Mouse (Mus musculus) ES-E14 (cell line): ENCODE data around the gene Gm6525. TPM values are rescaled to one million over a fixed set of nuclear protein-coding genes. Genes with fewer than 3 reads are reported as not detected.

Experiments
- DNase-seq: peaks from one replicate; pipeline ENCODE4 v3.0.0-alpha.2; 2013; ENCODE audit warnings: low read depth, low spot score
- H3K27ac ChIP-seq: 2 replicates; pipeline ENCODE4 v1.5.1; 2012; ENCODE audit warnings: low read depth, mild to moderate bottlenecking, low read length, moderate library complexity, mixed read lengths; ENCODE audit not compliant: poor library complexity, insufficient read depth, severe bottlenecking
- H3K36me3 ChIP-seq: 2 replicates; pipeline ENCODE4 v1.6.1; 2012; ENCODE audit warnings: mild to moderate bottlenecking, low read length, moderate library complexity, mixed read lengths; ENCODE audit not compliant: control insufficient read depth, poor library complexity, insufficient read depth, severe bottlenecking
- H3K4me1 ChIP-seq, 2 experiments: fragments of 150-350 bp in 1 of 2; sonication (generic) in 1 of 2; 2 replicates each; pipeline ENCODE4 v1.6.1; 2012; ENCODE audit warnings: low read length in 2 of 2, mild to moderate bottlenecking in 1 of 2, mixed read lengths in 1 of 2; ENCODE audit not compliant: control insufficient read depth in 2 of 2, insufficient read depth in 2 of 2, poor library complexity in 1 of 2
- H3K4me3 ChIP-seq, 2 experiments: fragments of 150-350 bp in 1 of 2; sonication (generic) in 1 of 2; 2 replicates each; pipeline ENCODE4 v1.5.1; 2012; ENCODE audit warnings: low read length in 2 of 2, low read depth in 1 of 2, mild to moderate bottlenecking in 1 of 2, mixed read lengths in 1 of 2; ENCODE audit not compliant: insufficient read depth in 1 of 2, poor library complexity in 1 of 2, severe bottlenecking in 1 of 2
- H3K9ac ChIP-seq: 2 replicates; pipeline ENCODE4 v1.6.1; 2012; ENCODE audit warnings: low read depth, mild to moderate bottlenecking, low read length, mixed read lengths; ENCODE audit not compliant: poor library complexity, insufficient read depth, severe bottlenecking
- H3K9me3 ChIP-seq: fragments of 150-350 bp; sonication (generic); 2 replicates; pipeline ENCODE4 v1.6.1; 2012; ENCODE audit warnings: low read depth, mild to moderate bottlenecking, low read length; ENCODE audit not compliant: control insufficient read depth, insufficient read depth
- CHD2 ChIP-seq: IDR thresholded peaks from 2 replicates; pipeline ENCODE4 v1.6.1; 2014; ENCODE audit warnings: mild to moderate bottlenecking, low read depth, low read length, inconsistent platforms
- HCFC1 ChIP-seq: IDR thresholded peaks from 2 replicates; pipeline ENCODE4 v1.6.1; 2012; ENCODE audit warnings: low read length, inconsistent platforms, borderline replicate concordance; ENCODE audit not compliant: insufficient read depth
- MAFK ChIP-seq: IDR thresholded peaks from 2 replicates; pipeline ENCODE4 v1.6.1; 2014; ENCODE audit warnings: mild to moderate bottlenecking, low read depth, low read length, inconsistent platforms; ENCODE audit not compliant: insufficient read depth
- ZC3H11A ChIP-seq: IDR thresholded peaks from 2 replicates; pipeline ENCODE4 v1.6.1; 2012; ENCODE audit warnings: low read depth, mild to moderate bottlenecking, inconsistent platforms, low read length, borderline replicate concordance
- ZNF384 ChIP-seq: IDR thresholded peaks from 2 replicates; pipeline ENCODE4 v1.6.1; 2012; ENCODE audit warnings: low read depth, low read length, inconsistent platforms
- in situ Hi-C, 2 experiments: fragments of 600-800 bp; cut with MboI; formaldehyde crosslinking; loops; one replicate each; pipeline ENCODE4 v1.15.1; 2025; ENCODE audit warnings: low sequenced_read_pairs in 2 of 2, inconsistent platforms in 1 of 2; ENCODE audit not compliant: unreplicated experiment in 2 of 2
- total RNA-seq: library from RNA; depleted of rRNA; stranded (reverse); fragments of 300-350 nt; gene quantifications from 2 replicates; pipeline ENCODE4 v1.2.3, GENCODE M21; 2012

Gm6525 gene
- total RNA-seq, 1 experiment: 0.27 TPM

- DNase-seq: no peak
- in situ Hi-C loops: no loop called here
- Histone ChIP-seq H3K27ac (no peak overlapping the region), H3K9me3 (no peaks in the 10 kb centered on the region), H3K4me3 (no peak overlapping the region), H3K36me3 (no peaks in the 10 kb centered on the region), H3K9ac (no peak overlapping the region), H3K4me1 (peaks cover 2 to 6% of the 10 kb centered on the region in 2 experiments; a peak in 3 of 4 replicates)
- TF ChIP-seq ZNF384 (no peak), CHD2 (no peak), ZC3H11A (no peak)
Measured at GRCm38 (mm10) chr3:84214501-84214900, 40.6 kb downstream of the Gm6525 start.

GRCm38 (mm10) chr3:84215253-84215652 lies 41.3 kb downstream of the Gm6525 start:
- Histone ChIP-seq H3K9me3 (no peaks in the 10 kb centered on the region), H3K9ac (no peak overlapping the region), H3K4me1 (peaks cover 2 to 8% of the 10 kb centered on the region in 2 experiments; a peak in 3 of 4 replicates), H3K27ac (no peak overlapping the region), H3K4me3 (no peak overlapping the region), H3K36me3 (no peaks in the 10 kb centered on the region)
- in situ Hi-C loops: loop anchor here in 1 of 2 experiments (5.0 kb wide), 1 partner anchor 33 kb away; no protein-coding TSS in a partner anchor
- no peak for DNase-seq
- TF ChIP-seq CHD2: no peak
- no peak for TF ChIP-seq ZC3H11A
- no peak for TF ChIP-seq HCFC1
- TF ChIP-seq ZNF384: no peak
- TF ChIP-seq MAFK: no peak

GRCm38 (mm10) chr3:84215743-84216360 lies 41.9 kb downstream of the Gm6525 start:
- Histone ChIP-seq H3K9ac (no peak overlapping the region), H3K27ac (no peak overlapping the region), H3K4me1 (peaks cover 2 to 8% of the 10 kb centered on the region in 2 experiments; a peak in 3 of 4 replicates), H3K4me3 (no peak overlapping the region), H3K9me3 (no peaks in the 10 kb centered on the region), H3K36me3 (no peaks in the 10 kb centered on the region)
- in situ Hi-C loops: loop anchor here in 1 of 2 experiments (5.0 kb wide), 1 partner anchor 34 kb away; no protein-coding TSS in a partner anchor
- DNase-seq: no peak
- TF ChIP-seq CHD2: no peak
- TF ChIP-seq ZC3H11A: no peak
- no peak for TF ChIP-seq HCFC1
- TF ChIP-seq MAFK: no peak
- TF ChIP-seq ZNF384: no peak

- H3K27ac ChIP-seq: no peak overlapping the region
- H3K36me3 ChIP-seq: no peaks in the 10 kb centered on the region
- TF ChIP-seq MAFK (no peak), ZC3H11A (no peak), ZNF384 (no peak)
- DNase-seq: no peak
- in situ Hi-C loops: loop anchor here in 1 of 2 experiments (5.0 kb wide), 1 partner anchor 35 kb away; no protein-coding TSS in a partner anchor
- H3K9me3 ChIP-seq: no peaks in the 10 kb centered on the region
- H3K9ac ChIP-seq: no peak overlapping the region
- H3K4me1 ChIP-seq: peaks cover 2 to 10% of the 10 kb centered on the region in 2 experiments; a peak in 3 of 4 replicates
- H3K4me3 ChIP-seq: no peak overlapping the region
Measured at GRCm38 (mm10) chr3:84217118-84217960, 43.4 kb downstream of the Gm6525 start.
